Mouse (Mus musculus) ES-Bruce4 (cell line): ENCODE data around the gene Dhx33.

Source experiments
- CTCF ChIP-seq: IDR thresholded peaks from one replicate; pipeline ENCODE4 v1.8.1; 2011; ENCODE audit warnings: low read depth, low read length
- POLR2A ChIP-seq: IDR thresholded peaks from one replicate; pipeline ENCODE4 v1.8.1; 2011; ENCODE audit warnings: low read length; ENCODE audit not compliant: insufficient read depth

GRCm38 (mm10) chr11:70975193-70975592 lies 29.0 kb downstream of the Dhx33 start:
- TF ChIP-seq CTCF (no peak), POLR2A (no peak)
